Mouse (Mus musculus) limb, embryonic 14.5 days (tissue): ENCODE results near the gene Stox2. TPM values are rescaled to one million over a fixed set of nuclear protein-coding genes. Genes with fewer than 3 reads are reported as not detected.

Experiments
- ATAC-seq: fragments of 200-750 bp; cut with Nextera tagmentation; 2 replicates; pipeline ENCODE4 v1.8.0; 2017; ENCODE audit warnings: low read depth, moderate number of reproducible peaks, moderate TSS enrichment; ENCODE audit not compliant: low FRiP score
- DNase-seq: peaks from one replicate; pipeline ENCODE4 v3.0.0-alpha.2; 2015; ENCODE audit warnings: low spot score
- H3K27ac ChIP-seq: fragments of 300-500 bp; sonication (generic); replicated peaks from 2 replicates; pipeline ENCODE4 v1.5.1; 2014; ENCODE audit warnings: low read depth, mild to moderate bottlenecking, low read length, moderate library complexity, mixed read lengths
- H3K27me3 ChIP-seq: fragments of 300-500 bp; sonication (generic); 2 replicates; pipeline ENCODE4 v1.6.1; 2014; ENCODE audit warnings: low read length, mixed read lengths; ENCODE audit not compliant: control insufficient read depth, insufficient read depth
- H3K36me3 ChIP-seq: fragments of 300-500 bp; sonication (generic); 2 replicates; pipeline ENCODE4 v1.6.1; 2014; ENCODE audit warnings: mild to moderate bottlenecking, low read length, moderate library complexity, mixed read lengths; ENCODE audit not compliant: control insufficient read depth, insufficient read depth
- H3K4me1 ChIP-seq: fragments of 300-500 bp; sonication (generic); 2 replicates; pipeline ENCODE4 v1.6.1; 2014; ENCODE audit warnings: antibody characterized with exemption, low read length, mixed read lengths; ENCODE audit not compliant: control insufficient read depth, insufficient read depth
- H3K4me2 ChIP-seq: fragments of 300-500 bp; sonication (generic); replicated peaks from 2 replicates; pipeline ENCODE4 v1.6.1; 2014; ENCODE audit warnings: low read depth, mild to moderate bottlenecking, low read length, moderate library complexity; ENCODE audit not compliant: severe bottlenecking
- H3K4me3 ChIP-seq: fragments of 300-500 bp; sonication (generic); replicated peaks from 2 replicates; pipeline ENCODE4 v1.5.1; 2014; ENCODE audit warnings: low read length
- H3K9ac ChIP-seq: fragments of 300-500 bp; sonication (generic); 2 replicates; pipeline ENCODE4 v1.6.1; 2014; ENCODE audit warnings: mild to moderate bottlenecking, low read depth, low read length, moderate library complexity; ENCODE audit not compliant: severe bottlenecking
- H3K9me3 ChIP-seq: fragments of 300-500 bp; sonication (generic); 2 replicates; pipeline ENCODE4 v1.6.1; 2016; ENCODE audit warnings: low read length; ENCODE audit not compliant: control insufficient read depth
- POLR2A ChIP-seq: fragments of 200-500 bp; IDR thresholded peaks from 2 replicates; pipeline ENCODE4 v1.8.0; 2012; ENCODE audit warnings: inconsistent platforms, mild to moderate bottlenecking, moderate library complexity, borderline replicate concordance; ENCODE audit not compliant: insufficient read depth, insufficient read length; ENCODE audit errors: extremely low read depth
- WGBS: fragments of 180-500 bp; shearing (Covaris S2); extraction: QIAGEN DNeasy Blood & Tissue Kit; methylation state at CpG from one replicate; pipeline ENCODE4 v1.1.7; 2014; 5-methylcytosine and 5-hydroxymethylcytosine counted together
- polyA plus RNA-seq, 2 experiments: library from polyadenylated mRNA; depleted of rRNA in 1 of 2; stranded (reverse) in 1 of 2; unstranded in 1 of 2; fragments of >200 nt; fragmentation: Nextera tagmentation in 1 of 2; extraction: Ambion mirVana in 1 of 2; gene quantifications; 2 replicates each; pipeline versions ENCODE4 v1.2.1 to v1.2.3; 2012 to 2014

Gene Stox2
- polyA plus RNA-seq, 2 experiments, result 12.2 to 17.1 TPM

DNA sequence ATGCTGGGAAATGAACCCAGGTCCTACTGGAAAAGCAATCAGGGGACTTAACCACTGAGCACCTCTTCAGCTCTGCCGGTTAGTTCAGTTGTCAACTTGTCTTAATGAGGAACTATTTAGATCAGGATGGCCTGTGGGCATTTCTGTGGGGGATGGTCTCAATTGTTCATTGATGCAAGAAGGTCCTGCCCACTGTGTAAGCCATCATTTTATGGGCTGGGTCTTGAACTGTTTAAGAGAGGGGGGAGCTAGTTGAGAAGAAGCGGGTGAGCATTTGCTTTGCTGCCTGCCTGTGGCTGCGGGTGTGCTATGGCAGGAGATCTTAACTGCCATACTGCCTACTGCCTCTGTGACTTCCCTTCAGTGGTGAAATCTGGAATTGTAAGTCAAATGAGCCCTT lies 214.1 kb downstream of the Stox2 start:
- H3K4me1 ChIP-seq, result no peaks in the 10 kb centered on the region
- H3K27ac ChIP-seq, result no peak overlapping the region
- ATAC-seq (no peak), DNase-seq (no peak)
- H3K36me3 ChIP-seq, result no peaks in the 10 kb centered on the region
- no peak overlapping the region for H3K4me2 ChIP-seq
- WGBS, result 40% methylated on average over 3 of the region's 3 CpGs
- H3K27me3 ChIP-seq, result no peaks in the 10 kb centered on the region
- no peak overlapping the region for H3K9ac ChIP-seq
- H3K4me3 ChIP-seq, result no peak overlapping the region
- no peak for TF ChIP-seq POLR2A
- no peaks in the 10 kb centered on the region for H3K9me3 ChIP-seq

DNA sequence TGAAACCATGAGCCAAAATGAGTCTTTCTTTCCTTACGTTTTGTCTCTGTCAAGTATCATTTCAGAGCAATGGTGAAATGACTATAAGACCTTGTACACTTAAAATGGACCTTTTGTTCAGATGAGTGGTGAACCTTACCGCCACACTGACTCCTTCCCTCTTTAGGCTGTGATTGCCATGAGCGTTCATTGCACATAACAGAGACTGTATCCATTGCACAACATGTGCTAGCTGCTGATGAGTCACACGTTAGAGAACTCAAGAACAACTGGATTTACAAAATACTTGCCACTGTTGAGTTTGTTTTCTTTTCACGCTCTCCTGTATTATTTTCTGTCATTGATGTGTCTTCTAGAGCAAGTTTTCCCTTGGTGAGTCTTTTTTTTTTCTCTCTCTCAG lies 216.1 kb downstream of the Stox2 start:
- no peak for ATAC-seq
- Histone ChIP-seq H3K36me3 (no peaks in the 10 kb centered on the region), H3K4me1 (no peaks in the 10 kb centered on the region), H3K4me2 (no peak overlapping the region), H3K9ac (no peak overlapping the region), H3K27ac (no peak overlapping the region), H3K27me3 (no peaks in the 10 kb centered on the region), H3K9me3 (no peaks in the 10 kb centered on the region), H3K4me3 (no peak overlapping the region)
- TF ChIP-seq POLR2A, result no peak
- WGBS, result 94% methylated on average over 5 of the region's 5 CpGs
- DNase-seq, result no peak

DNA sequence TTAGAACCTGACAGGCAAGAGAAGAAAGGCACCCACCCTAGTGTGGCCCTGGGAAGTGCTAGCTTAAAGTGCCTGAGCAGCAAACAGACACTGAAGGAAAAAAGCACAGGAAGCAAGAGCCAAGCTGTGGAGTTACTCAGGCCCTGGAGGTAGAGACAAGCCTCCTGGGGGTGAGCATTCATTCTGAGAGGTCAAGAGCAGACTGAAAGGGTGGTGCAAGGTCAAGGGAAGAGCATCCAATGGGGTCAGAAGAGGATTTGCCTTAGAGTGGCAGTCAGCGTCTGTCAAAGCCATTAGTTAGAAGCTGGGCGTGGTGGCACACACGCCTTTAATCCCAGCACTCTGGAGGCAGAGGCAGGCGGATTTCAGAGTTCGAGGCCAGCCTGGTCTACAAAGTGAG lies 224.3 kb downstream of the Stox2 start:
- DNase-seq (no peak), ATAC-seq (no peak)
- 88% methylated on average over 5 of the region's 5 CpGs for WGBS
- no peaks in the 10 kb centered on the region for H3K36me3 ChIP-seq
- H3K4me1 ChIP-seq, result peaks cover 3% of the 10 kb centered on the region; the same call in 1 of the 2 replicates
- no peak overlapping the region for H3K27ac ChIP-seq
- H3K27me3 ChIP-seq, result no peaks in the 10 kb centered on the region
- TF ChIP-seq POLR2A, result no peak
- no peaks in the 10 kb centered on the region for H3K9me3 ChIP-seq
- H3K4me2 ChIP-seq, result no peak overlapping the region
- no peak overlapping the region for H3K4me3 ChIP-seq
- no peak overlapping the region for H3K9ac ChIP-seq

DNA sequence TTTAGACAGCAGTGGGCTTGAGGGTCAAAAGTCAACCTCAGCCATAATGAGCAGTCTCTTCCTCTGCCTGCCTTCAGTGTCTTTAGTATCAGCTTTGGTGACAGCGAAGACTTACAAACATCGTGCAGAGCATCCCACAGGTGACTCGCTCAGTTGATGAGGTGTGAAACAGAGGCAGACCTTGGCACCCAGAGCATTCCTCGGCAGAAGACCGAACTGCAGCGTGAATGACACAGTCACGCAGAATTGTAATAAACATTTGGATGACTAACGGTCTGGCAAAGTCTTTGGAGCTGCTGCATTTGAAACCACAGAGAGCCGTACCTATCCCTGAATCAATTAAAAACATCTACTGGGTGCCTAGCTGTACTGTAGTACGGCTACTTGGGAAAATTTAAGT lies 225.0 kb downstream of the Stox2 start:
- no peaks in the 10 kb centered on the region for H3K9me3 ChIP-seq
- H3K4me3 ChIP-seq, result no peak overlapping the region
- no peak for TF ChIP-seq POLR2A
- no peak overlapping the region for H3K27ac ChIP-seq
- H3K36me3 ChIP-seq, result no peaks in the 10 kb centered on the region
- no peaks in the 10 kb centered on the region for H3K27me3 ChIP-seq
- no peak overlapping the region for H3K4me2 ChIP-seq
- 59% methylated on average over 10 of the region's 10 CpGs for WGBS
- DNase-seq, result no peak
- ATAC-seq, result no peak
- H3K4me1 ChIP-seq, result peaks cover 3% of the 10 kb centered on the region; the same call in 1 of the 2 replicates
- no peak overlapping the region for H3K9ac ChIP-seq

DNA sequence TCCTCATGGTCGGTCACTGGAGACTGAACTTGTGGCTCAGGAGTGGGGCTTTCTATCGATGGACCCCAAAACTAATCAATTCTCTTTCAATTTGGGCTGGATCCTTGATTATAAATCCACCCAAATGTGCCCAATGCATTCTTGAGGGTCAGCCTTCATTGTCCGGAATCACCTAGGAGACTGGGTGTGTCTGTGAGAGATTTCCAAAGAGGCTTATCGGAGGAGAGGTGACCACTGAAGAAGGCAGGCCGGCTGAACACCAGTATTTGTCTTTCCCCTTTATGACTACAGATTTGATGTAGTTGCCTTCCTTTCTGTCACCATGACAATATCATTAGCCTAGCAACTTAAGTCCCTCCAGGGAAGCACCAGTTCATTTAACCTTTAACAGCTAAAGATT lies 225.8 kb downstream of the Stox2 start:
- Histone ChIP-seq H3K27me3 (no peaks in the 10 kb centered on the region), H3K27ac (no peak overlapping the region), H3K4me1 (peaks cover 3% of the 10 kb centered on the region; the same call in 1 of the 2 replicates), H3K4me2 (no peak overlapping the region), H3K9ac (no peak overlapping the region), H3K36me3 (no peaks in the 10 kb centered on the region), H3K9me3 (no peaks in the 10 kb centered on the region), H3K4me3 (no peak overlapping the region)
- DNase-seq, result no peak
- no peak for ATAC-seq
- no peak for TF ChIP-seq POLR2A
- WGBS, result 91% methylated on average over 5 of the region's 5 CpGs

DNA sequence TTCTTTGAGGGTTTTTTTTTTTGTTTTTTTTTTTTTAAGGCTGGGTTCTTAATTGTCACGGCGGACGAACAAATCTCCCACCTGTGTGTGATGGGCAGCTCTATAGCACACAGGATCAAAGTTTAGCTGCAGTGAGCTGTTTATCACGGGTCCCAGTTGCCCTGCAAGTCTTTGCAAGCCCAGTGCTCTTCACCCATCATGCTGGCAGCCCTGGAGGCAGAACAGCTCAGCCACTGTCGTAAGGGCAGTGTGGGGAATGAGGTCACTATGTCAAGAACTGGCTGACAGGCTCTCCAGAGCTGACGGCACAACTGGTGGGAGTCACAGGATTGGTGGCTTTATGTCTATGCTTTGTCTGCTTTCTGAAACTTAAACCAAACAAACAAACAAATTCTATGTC lies 227.6 kb downstream of the Stox2 start:
- Histone ChIP-seq H3K9me3 (no peaks in the 10 kb centered on the region), H3K4me2 (no peak overlapping the region), H3K27me3 (no peaks in the 10 kb centered on the region), H3K36me3 (no peaks in the 10 kb centered on the region), H3K27ac (no peak overlapping the region), H3K4me1 (peaks cover 3% of the 10 kb centered on the region), H3K9ac (no peak overlapping the region), H3K4me3 (no peak overlapping the region)
- ATAC-seq, result no peak
- no peak for TF ChIP-seq POLR2A
- WGBS, result 39% methylated on average over 6 of the region's 6 CpGs
- DNase-seq, result no peak
